ENCODE assay signal across 8 mouse cellular contexts in genomic region chr5:135185596-135185995, GRCm38 (mm10). TPM values are rescaled to one million over a fixed set of nuclear protein-coding genes. Genes with fewer than 3 reads are reported as not detected.
DNase-seq lines count a peak whose midpoint lies in the region; ATAC-seq and TF ChIP-seq lines count a peak whose summit lies in the region.

No protein-coding gene starts in this region.

- H3K9me3 ChIP-seq in kidney, embryonic 15.5 days (replicated peaks) = no peaks in the 10 kb centered on the region; the same call in 1 of the 2 replicates
- H3K9me3 ChIP-seq in G1E (replicated peaks) = peaks cover 6% of the 10 kb centered on the region

- H3K36me3 ChIP-seq in kidney, embryonic 15.5 days = peaks cover 39% of the 10 kb centered on the region
- H3K36me3 ChIP-seq in G1E (replicated peaks) = peaks cover 50% of the 10 kb centered on the region

- TF ChIP-seq CTCF in G1E (IDR thresholded peaks at IDR 0.05; ENCODE audit: low read depth, low read length) = peak; percentile 35; the same call in 1 of the 2 replicates

- H3K4me1 ChIP-seq in kidney, embryonic 15.5 days = peaks cover 23% of the 10 kb centered on the region
- peaks cover 26% of the 10 kb centered on the region for H3K4me1 ChIP-seq in G1E (ENCODE audit: insufficient read depth, low read depth, low read length)

- WGBS in kidney, embryonic 15.5 days = 40% methylated on average over 3 of the region's 3 CpGs

- no peak overlapping the region for H3K9ac ChIP-seq in kidney, embryonic 15.5 days

- H3K4me3 ChIP-seq in kidney, embryonic 15.5 days (replicated peaks) = no peak overlapping the region
- H3K4me3 ChIP-seq in G1E (ENCODE audit: low read depth, low read length) = no peak overlapping the region

- ATAC-seq in kidney, embryonic 15.5 days (replicated peaks; ENCODE audit: low FRiP score) = no peak
- no peak for ATAC-seq in G1E (ENCODE audit: extremely low read depth, insufficient number of reproducible peaks, low FRiP score, poor library complexity, severe bottlenecking)

- DNase-seq in kidney, adult 18-20 months = no peak
- peak; percentile 23 for DNase-seq in G1E (ENCODE audit: low spot score)
- DNase-seq in c-Kit-positive CD71-positive TER-119-positive erythroid progenitor cells, embryonic 14.5 days (ENCODE audit: low spot score) = peak; percentile 70
- DNase-seq in lung, postnatal 25 days (ENCODE audit: low spot score) = peak; percentile 20
- no peak for DNase-seq in ovary, postnatal 14 days (ENCODE audit: low spot score)
- DNase-seq in gastrocnemius, postnatal 4 days (ENCODE audit: low spot score in 2 of 2) = no peak
- DNase-seq in adrenal gland, postnatal 25 days = no peak

- no peaks in the 10 kb centered on the region for H3K27me3 ChIP-seq in kidney, embryonic 15.5 days
- H3K27me3 ChIP-seq in G1E (ENCODE audit: insufficient read depth, low read length) = no peaks in the 10 kb centered on the region

- H3K4me2 ChIP-seq in kidney, embryonic 15.5 days = no peak overlapping the region

- 0 out of 2 replicates have a peak overlapping the region, but pooled peaks have one; percentile 98 for H3K27ac ChIP-seq in kidney, embryonic 15.5 days

RNA-seq across cellular contexts. Expression of gene Baz1b, which starts 1.5 kb away (rescaled TPM):
- 40.4 and 42.3 TPM in 2 replicates for polyA plus RNA-seq in kidney, embryonic 15.5 days (2015; fragmentation: Nextera tagmentation; extraction: Ambion mirVana)
- total RNA-seq in G1E (2014; fragmentation: Nextera tagmentation) (223 and 232 TPM in 2 replicates), G1E (2017) (159 and 187 TPM in 2 replicates)
- 65.7 and 67.9 TPM in 2 replicates for polyA plus RNA-seq in G1E (2012)
- 10 to 100 TPM; 59.4 to 63.6 TPM for total RNA-seq in gastrocnemius, postnatal 4 days (2021)
- 85.7 and 114 TPM in 2 replicates for total RNA-seq in adrenal gland, postnatal 25 days (2021)

RNA-seq across cellular contexts. Expression of gene Bcl7b, which starts 17.5 kb away (rescaled TPM):
- polyA plus RNA-seq in kidney, embryonic 15.5 days (2015; fragmentation: Nextera tagmentation; extraction: Ambion mirVana) = 52.9 and 53.2 TPM in 2 replicates
- 33.6 and 54.5 TPM in 2 replicates for total RNA-seq in G1E (2014; fragmentation: Nextera tagmentation)
- total RNA-seq in G1E (2017) = 23.5 and 27.9 TPM in 2 replicates
- polyA plus RNA-seq in G1E (2012) = 51.1 and 52.4 TPM in 2 replicates
- 10 to 100 TPM; 27.3 to 28.0 TPM for total RNA-seq in gastrocnemius, postnatal 4 days (2021)
- 63.2 and 64.0 TPM in 2 replicates for total RNA-seq in adrenal gland, postnatal 25 days (2021)

RNA-seq across cellular contexts. Expression of gene Tbl2, which starts 36.1 kb away (rescaled TPM):
- 25.5 and 26.8 TPM in 2 replicates for polyA plus RNA-seq in kidney, embryonic 15.5 days (2015; fragmentation: Nextera tagmentation; extraction: Ambion mirVana)
- total RNA-seq in G1E (2014; fragmentation: Nextera tagmentation) (27.9 and 37.2 TPM in 2 replicates), G1E (2017) (21.5 and 25.1 TPM in 2 replicates)
- polyA plus RNA-seq in G1E (2012) = 18.2 and 22.5 TPM in 2 replicates
- total RNA-seq in gastrocnemius, postnatal 4 days (2021) = 10 to 100 TPM; 18.3 to 22.2 TPM
- total RNA-seq in adrenal gland, postnatal 25 days (2021) = 31.5 and 46.0 TPM in 2 replicates

Comparison
In these comparisons a context has a peak if more than half of its experiments do, and no peak if none do; other contexts are left out.
1. DNase-seq: peak in G1E (single experiment), c-Kit-positive CD71-positive TER-119-positive erythroid progenitor cells, embryonic 14.5 days (single experiment) and lung, postnatal 25 days (single experiment); none in kidney, adult 18-20 months (single experiment), ovary, postnatal 14 days (single experiment), gastrocnemius, postnatal 4 days (0 of 2) and adrenal gland, postnatal 25 days (single experiment).